Mouse (Mus musculus) fibroblast of lung, adult 2 months (primary cell): ENCODE results near the gene Ppp1r14b.
A peak's percentile ranks its signal among the peaks of the same experiment; 100 is the strongest.

Experiments
- DNase-seq: peaks from one replicate; pipeline ENCODE4 v3.0.0-alpha.2; 2011; ENCODE audit warnings: low read depth

Ppp1r14b gene

GRCm38 (mm10) chr19:6974211-6975205 lies at the start of gene Ppp1r14b:
TSS of gene Ppp1r14b (plus strand) at chr19:6974968.
- DNase-seq = peak; percentile 60

DNA sequence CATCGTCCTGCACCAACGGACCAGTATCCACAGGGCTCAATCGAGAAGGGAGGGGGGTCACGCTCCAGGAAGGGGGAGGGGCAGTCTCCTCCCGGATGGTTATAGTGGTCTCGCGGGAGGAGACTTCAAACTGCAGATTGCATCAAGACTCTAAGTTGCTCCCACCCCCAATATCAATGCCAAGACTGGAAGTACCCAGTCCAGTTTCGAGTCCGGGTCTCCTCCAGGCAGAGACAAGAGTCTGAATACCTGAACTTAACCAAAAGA lies 49.5 kb upstream of the Ppp1r14b start, which contains the start of gene Catsperz:
Gene Catsperz (minus strand): TSS at position 74 of the 267 bp plus-strand sequence.
- no peak for DNase-seq

DNA sequence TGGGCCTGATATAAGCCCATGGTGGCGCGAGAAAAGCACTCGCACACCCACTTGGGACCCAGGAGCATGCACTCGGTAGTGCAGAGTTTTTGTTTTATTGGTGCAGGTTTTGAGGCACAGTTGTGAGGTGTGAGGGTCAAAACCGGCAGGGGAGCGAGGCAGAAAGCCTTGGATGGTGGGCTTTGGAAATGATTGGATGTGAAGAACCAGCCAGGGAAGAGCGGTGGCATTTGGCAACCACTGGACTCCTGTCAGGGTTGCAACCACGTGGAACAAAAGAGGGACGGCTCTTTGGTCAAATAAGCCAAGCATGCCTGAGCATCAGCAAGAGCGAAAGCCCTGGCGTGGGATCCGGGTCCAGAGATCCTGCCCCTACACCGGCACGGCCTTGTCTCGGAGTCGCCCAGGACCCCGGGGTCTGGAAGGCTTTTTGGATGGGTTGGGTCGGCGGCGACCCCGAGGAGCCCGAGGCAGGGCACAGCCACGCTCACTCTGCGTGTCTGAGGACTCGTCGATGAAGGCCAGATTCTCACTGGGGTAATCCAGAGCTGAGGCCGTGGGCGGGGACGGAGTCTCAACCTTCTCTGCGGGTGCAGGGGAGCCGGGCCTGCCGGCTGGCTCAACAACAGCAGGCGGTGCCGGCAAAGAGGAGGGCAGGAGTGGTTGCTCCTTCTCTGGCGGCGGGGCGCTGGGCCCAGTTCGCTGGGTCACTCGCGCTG lies 49.0 kb upstream of the Ppp1r14b start:
- no peak for DNase-seq

DNA sequence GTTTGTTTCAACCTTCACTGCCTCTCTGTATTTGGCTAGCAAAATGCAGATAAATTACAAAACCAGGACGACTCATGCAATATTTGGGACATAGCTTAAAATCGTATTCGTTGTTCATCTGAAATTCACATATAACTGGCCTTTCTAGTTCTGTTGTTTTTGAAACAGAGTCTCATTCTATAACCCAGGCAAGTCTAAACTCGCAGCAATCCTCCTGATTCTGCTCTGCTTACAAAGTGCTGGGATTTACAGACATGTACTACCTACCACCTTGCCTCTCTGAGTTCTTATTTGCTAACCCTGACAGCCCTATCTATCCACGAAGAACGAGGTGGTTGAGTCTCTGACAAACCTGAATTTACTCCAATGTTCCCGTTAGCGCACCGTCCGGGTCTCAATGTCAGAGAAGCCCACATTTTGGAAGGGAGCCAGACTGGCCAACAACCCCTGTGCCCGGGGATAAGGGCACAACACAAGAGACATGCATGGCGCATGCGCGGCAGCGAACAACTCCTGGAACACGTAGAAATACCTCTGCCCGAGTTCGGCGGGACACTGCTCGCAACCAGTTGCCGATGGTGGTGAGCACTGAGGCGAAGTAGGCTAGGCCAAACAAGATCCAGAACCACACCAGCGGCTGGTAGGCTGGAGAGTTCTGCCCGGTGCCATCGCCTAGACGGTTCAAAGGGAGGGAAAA lies 48.1 kb upstream of the Ppp1r14b start:
- DNase-seq = no peak

DNA sequence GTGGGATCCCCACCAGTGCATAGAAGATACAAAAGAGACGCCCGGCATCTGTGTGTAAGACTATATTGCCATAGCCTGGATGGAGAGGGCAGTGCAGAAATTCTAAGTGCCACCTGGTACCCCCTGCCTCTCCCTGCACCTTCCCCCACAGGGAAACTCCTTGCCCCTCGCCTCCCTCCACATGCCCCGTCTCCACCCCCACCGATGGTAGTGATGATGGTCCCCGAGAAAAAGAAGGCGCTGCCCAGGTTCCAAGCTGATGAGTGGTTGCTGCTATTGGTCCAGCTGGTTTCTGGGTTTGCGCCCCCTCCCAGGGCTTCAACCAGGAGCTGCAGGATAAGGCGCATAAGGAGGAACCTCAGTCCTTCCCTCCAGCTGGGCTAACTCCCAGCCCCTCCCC lies 46.7 kb upstream of the Ppp1r14b start:
- DNase-seq = no peak

DNA sequence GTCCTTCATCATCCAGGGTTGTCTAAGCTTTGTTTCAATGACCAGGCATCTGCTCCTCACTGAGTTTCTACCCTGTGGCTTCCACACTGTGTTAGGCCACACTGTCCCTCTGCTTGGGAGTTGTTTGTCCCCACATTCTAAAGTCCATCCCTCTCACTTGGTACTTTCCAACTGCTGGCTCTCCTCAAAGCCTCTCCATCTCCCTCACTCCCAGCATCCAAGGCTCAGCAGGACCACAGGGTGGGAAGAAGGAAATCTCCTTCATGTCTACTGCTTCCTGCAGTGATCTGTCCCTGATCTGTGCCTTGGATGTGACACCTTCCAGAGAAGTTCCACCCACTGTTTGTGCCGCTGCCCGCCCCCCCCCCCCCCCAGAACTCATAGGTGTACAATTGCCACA lies 43.8 kb upstream of the Ppp1r14b start:
- no peak for DNase-seq

DNA sequence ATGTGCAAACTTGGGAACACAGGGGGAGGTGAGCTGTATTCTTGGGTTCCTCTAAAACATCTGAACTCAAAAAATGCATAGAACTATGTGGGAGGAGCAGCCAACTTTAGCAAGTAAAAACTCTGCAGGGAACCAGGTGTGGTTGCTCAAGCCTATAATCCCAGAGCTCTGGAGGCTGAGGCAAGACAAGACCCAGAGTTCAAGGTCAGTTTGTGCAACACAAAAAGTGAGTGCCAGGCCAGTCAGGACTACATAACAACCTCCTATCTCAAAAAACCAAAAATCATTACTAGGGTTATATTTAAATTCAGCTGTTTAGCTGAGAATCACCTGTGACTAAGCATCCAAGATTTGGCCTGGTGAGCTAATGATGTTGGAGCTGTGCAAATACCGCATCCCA lies 42.8 kb upstream of the Ppp1r14b start:
- DNase-seq = no peak

DNA sequence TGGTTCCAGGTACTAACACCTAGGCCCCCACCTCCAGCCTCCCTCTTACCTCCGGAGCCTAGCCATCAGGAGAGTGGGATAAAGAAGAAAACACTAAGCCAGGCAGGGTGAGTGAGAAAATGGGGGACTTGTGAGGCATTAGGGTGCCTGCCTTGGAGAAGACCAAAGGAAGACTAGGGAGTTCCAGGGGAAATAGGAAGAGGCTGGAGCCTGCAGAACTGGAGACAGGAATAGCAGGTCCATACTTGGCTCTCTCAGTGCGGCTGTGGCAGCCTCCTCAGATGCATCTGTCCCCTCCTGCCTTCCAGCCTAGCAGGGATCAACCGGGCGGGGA lies 41.7 kb upstream of the Ppp1r14b start:
- no peak for DNase-seq

GRCm38 (mm10) chr19:6933436-6934194 lies 41.2 kb upstream of the Ppp1r14b start:
- DNase-seq = no peak

DNA sequence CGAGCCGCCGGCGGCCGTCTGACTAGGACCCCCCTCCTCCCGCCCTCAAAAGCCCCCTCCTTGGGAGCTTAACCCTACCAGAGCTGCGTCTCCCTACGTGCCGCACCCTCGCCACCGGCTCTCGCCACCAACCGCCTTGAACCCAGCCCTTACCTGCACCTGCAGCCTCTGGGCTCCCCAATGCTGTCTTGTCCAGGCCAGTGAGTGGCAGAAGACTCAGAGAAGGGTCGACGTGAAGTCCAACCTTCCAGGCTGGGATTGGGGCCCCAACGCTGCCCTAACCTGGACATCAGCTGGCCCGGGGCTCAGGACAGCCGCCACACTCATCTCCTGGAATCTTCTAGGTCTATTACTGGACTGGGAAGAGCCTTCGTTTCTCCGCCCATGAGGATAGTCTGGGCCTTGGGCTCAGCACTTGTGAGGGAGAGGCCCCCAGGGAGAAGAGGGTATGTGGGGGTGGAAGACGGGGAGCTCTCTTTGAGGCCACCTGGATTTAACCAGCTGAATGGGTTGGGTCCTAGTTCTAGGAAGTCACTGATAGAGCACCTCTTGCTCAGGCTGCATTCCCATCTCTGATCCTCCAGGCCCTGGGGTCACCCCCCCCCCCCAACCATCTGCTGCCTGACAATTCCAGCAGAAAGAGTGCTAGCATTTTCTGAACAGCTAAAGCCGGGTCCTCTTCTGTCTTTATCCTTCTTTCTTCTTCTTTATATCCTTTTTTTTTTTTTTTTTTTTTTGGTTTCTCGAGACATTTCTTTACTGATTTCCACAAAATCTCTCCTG lies 40.4 kb upstream of the Ppp1r14b start, which contains the start of gene Kcnk4:
Gene Kcnk4 (minus strand): TSS at position 321 of the 783 bp plus-strand sequence.
- no peak for DNase-seq

DNA sequence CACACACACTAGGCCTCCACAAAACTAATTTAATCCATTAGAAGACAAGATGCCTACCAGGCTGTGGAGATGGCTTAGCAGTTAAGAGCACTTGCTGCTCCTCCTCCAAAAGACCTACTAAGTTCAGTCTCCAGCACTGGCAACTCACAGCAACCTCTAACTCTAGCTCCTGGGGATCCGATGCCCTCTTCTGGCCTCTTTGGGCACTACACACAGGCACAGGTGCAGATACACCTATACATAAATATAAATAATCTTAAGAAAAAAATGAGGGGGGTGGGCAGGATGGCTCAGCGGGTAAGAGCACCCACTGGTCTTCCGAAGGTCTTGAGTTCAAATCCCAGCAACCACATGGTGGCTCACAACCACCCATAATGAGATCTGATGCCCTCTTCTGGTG lies 38.5 kb upstream of the Ppp1r14b start:
- no peak for DNase-seq

- no peak for DNase-seq
Observed at GRCm38 (mm10) chr19:6937541-6938465, 37.0 kb upstream of the Ppp1r14b start.

- no peak for DNase-seq
Observed at GRCm38 (mm10) chr19:6939106-6940002, 35.4 kb upstream of the Ppp1r14b start.

DNA sequence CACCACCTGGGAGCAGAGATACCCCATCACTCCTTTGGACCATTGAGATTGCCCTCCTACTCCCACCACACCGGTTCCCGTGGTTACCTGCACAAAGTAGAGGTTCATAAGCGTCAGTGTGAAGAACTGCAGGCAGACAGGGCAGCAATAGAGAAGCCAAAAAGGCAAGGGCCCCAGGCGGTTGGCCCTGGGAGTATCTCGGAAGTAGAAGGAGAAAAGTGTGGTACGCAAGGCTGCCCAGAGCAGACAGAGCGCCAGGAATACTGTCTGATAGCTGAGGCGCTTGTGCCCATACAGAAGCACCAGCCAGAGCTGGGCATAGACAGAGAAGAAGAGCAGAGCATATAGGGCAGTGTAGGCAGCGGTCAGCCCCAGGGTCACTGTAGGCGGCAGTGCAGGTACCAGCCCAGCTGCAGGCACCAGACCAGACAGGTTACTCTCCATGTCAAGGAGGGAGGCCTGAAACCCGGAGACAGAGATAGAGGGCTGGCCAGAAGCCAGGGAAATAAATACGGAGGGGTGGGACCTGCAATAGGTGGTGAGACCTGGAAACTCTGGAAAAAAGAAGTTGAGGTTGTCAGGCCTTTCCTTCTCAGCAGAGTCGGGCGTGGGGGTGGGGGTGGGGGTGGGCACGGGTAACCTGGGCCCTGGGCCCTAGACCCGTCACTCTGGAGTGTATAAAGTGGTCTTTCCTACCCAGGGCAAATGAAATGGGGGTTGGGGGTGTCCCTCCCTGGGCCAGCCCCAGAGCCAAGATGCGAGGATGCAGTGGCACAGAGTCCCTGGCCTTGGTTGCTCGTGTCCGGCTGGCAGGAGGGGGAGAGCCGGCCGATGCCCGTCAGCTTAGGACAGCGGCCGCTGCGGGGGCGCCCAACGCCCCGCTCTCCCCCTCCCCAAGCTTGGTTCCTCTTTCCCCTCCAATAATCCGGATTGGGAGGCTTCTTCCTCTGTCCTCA lies 34.1 kb upstream of the Ppp1r14b start:
- no peak for DNase-seq

DNA sequence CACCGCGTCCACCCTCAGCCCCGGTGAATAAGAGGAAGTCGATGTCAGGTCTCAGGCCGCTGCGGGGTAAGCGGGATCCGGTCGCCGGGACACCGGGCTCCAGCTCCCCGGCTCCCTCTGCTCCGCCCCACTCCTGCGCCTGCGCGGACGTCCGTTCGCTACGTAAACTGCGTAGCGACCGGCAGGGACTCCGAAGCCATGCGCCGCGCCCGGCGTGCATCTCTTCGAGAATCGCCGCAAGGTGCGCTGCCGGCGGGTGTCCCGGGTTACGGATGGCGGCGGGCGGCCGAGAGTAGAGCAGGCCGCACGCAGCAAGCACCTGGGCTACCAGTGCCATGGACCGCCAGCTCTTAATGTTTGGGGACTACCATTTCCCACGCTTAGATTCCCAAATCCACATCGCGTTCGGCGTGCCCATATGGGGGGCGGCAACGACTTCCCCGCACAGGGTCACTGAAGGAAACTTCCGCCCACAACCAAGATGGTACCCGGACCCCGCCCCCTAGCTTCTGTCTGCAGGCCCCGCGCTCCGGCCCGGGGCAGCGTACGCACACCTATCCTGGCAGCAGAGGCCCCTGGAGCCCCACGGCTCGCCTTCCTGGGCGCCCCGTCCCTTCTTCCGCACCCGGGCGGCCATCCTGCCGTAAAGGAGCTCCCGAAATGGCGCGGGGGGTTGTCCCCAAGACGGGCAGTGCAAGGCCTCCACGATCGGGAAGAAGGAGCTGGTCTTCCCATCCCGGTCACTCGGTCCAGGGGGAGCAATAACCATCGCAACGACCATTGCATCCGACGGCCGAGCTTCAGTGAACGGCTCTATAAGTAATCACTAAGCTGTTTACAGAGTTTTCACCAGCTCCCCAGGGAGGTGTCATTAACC lies 33.2 kb upstream of the Ppp1r14b start, which contains the start of gene Bad:
Gene Bad (plus strand): TSS at position 490 of the 877 bp plus-strand sequence.
- peak; percentile 71 for DNase-seq

GRCm38 (mm10) chr19:6942249-6942691 lies 32.5 kb upstream of the Ppp1r14b start, which contains the start of gene Gpr137:
TSS of gene Gpr137 (minus strand) at chr19:6942480.
- DNase-seq = peak; percentile 82
